Mouse (Mus musculus) G1E-ER4 (cell line): ENCODE data around the gene Dnaaf5. TPM values are rescaled to one million over a fixed set of nuclear protein-coding genes. Genes with fewer than 3 reads are reported as not detected.

ENCODE experiments used
- GATA1 ChIP-seq: IDR thresholded peaks from one replicate; pipeline ENCODE4 v1.8.0; 2012; ENCODE audit warnings: low read length, inconsistent platforms
- polyA plus RNA-seq: library from polyadenylated mRNA; stranded (reverse); fragments of >175 nt; gene quantifications from 2 replicates; pipeline ENCODE4 v1.2.3, GENCODE M21; 2012

Gene Dnaaf5
- polyA plus RNA-seq, 1 experiment: 85.8 TPM

DNA sequence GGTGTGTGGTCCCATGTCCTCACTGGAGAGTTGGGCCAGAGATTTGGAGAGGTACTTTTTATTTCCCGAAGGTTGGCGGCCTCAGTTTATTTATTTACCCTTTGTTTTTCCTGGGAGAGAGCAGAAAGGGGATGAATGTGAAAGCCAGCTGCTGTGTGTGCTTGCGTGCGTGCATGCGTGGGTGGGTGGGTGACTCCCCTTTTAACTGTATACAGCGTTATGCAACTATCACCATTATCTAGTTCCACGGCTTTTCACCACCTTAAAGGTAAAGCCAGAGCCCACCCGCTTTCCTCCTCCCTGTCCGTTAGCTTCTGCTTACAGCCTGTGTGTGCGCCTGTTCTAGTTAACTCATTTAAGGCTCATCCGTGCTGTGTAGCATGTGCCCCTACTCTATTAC, 52.1 kb downstream of the Dnaaf5 start:
- no peak for TF ChIP-seq GATA1

DNA sequence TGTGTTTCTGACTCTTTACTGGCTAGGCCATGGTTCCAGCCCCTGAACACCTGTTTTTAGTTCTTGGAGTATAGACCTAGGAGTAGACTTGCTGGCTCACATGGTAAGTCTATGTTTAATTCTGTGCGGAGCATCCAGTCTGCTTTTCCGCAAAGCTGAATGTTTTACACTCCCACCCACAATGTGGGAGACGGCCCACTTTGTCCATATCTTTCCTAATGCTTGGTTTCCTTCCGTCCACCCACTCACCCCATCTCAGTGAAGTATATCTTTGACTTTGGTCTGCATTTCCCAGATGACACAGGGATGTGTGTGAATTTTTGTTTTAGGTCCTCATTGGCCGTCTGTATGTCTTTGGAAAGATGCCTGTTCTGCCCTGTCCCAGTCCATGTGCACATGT, 53.3 kb downstream of the Dnaaf5 start:
- TF ChIP-seq GATA1: no peak

DNA sequence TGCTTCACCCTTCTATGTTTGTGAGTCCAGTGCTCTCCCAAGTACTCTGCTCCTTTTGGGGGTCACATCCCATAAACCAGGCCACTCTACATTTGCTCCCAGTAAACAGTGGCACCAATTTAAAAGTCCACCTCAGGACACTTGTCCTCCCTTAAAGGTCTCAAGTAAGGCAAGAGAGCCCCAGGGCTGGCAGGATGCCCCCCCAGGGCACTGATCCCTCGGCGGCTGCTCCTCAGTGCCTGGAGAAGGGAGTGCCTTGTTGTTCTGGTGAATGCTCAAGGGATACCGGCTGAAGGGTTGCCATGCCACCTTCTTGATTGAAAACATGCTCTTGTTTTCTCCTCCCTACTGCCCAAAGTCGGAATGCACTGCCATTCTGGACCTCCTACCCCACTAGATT, 56.1 kb downstream of the Dnaaf5 start:
- TF ChIP-seq GATA1: no peak

DNA sequence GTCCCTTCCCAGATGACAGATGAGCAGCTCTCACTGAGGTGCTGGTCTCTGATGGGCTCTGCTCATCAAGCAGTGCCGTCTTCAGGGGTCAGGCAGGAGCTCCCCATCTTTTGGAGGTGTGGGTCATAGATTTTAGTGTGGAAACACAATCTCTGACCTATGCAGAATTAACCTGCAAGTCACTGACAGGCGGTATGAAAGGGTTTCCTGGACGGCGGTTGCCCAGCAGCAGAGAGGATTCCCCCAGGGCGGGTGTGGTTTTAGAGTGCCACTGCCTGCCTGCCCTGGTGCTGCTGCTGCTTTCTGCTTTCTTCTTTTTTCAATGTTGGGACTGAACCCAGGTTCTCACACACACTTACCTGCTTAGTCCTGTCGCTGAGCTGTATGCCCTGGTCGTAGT, 56.5 kb downstream of the Dnaaf5 start:
- TF ChIP-seq GATA1: no peak

DNA sequence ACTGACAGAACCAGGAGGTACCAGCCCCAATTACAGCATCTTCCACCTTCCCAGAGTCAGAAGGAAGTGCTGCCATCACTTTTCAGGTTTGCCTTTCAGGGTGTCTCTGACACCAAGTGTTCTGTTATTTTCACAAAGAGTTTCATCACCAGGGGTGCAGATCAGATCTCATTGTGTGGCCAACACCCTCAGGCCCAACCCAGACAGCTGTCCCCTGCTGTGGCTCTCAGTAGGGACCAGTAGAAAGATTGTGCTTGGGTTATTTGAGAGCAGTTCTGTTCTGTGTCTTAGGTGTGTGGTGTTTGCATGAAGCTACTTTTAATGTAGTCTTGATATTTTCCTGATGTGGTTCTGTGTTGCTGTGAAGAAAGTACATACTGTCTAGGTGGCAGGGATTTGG, 58.2 kb downstream of the Dnaaf5 start:
- TF ChIP-seq GATA1: no peak

DNA sequence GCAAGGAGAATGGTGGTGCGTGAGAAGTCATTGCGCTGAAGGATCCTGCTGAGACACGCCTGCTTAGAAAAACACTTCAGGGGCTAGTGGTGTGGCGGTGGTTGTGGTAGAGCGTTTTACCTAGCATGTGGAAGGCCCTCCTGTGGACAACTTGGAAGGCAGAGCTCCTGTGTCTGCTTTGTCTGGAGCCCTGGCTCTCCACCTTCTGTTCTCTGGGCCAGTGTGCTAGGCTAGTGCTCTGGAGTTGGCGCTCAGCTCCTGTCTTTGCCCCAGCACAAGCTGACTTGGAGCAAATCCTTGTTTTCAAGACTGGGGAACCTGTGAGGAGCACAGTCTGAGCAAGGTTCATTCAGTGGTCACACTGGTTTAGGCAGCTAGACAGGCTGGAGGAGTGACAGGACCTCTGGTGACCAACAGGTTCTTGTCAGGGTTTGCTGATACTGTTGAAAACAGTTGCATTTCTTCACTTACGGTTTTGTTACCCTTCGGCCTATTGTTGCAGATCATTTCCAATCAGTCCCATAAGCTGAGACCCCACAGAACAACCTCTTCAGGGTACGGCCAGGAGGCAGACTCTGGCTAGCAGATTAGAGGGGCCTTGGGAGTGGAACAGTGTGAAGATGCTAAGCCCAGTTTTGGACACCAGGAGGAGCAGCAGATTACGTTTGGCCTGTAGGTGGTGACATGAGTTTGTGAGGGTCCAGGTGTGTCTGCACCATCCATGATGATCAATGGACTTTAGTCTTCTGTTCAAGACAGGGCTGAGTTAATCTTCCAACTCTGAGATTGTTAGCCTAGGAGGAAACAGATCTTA, 59.1 kb downstream of the Dnaaf5 start:
- no peak for TF ChIP-seq GATA1

DNA sequence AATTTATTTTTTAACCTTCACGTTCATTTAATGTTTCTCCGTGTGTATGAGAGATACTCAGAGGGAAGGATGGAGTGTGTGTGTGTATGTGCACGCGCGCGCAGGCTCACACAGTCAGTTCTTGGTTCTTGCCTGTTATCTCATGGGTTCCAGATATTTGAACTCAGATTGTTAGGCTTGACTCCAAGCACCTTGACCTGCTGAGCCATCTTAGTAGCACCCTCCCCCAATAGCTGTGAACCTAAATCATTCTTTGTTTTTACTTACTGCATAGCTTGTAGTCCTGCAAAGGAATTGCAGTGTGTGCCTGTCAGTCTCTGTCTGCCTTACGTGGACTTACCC, 59.6 kb downstream of the Dnaaf5 start:
- TF ChIP-seq GATA1: no peak

DNA sequence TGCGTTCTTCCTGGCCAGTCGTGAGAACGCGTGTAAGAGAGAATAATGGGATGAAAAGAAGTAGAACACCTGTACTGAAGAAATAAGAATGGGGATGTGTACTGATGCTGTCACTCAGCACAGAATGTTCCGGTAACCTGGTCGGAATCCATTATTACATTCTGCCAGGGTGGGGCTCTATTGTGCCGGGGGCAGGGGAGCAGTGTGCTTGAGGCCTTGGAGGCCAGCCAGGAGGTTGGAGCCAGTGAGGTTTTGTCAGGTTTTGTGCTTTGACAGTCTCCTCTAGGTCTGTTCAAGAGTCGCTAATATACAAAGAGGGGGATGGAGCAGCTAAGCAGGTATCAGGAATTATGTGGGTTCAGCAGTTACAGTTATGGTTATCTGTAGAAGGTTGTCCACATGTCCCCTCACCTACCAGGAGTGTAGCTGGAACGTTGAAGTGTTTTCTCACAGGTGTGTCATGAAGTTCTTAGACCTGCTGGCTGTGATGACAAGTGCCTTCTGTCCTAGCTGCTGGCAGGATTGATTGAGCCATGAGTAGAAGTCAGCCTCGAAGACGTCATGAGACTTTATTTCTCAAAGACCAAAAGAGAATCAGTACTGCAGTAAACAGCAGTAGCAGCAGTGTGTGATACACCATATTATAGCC, 61.8 kb downstream of the Dnaaf5 start:
- no peak for TF ChIP-seq GATA1

DNA sequence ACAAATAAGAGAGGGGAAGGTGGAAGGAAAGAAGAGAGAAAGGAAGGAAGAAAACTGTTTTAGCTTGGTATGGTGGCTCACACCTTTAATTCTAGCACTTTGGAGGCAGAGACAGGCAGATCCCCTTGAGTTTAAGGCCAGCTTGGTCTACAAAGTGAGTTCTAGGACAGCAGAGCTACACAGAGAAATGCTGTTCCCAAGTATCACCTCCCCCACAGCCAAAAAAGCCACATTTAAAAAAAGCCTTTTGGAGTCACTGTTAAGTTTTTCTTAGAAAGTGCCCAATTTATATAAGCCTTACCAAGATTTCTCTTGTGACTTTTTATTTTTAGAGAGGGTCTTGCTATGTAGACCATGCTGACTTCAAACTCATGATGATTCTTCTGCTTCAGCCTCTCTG, 64.3 kb downstream of the Dnaaf5 start:
- TF ChIP-seq GATA1: no peak

DNA sequence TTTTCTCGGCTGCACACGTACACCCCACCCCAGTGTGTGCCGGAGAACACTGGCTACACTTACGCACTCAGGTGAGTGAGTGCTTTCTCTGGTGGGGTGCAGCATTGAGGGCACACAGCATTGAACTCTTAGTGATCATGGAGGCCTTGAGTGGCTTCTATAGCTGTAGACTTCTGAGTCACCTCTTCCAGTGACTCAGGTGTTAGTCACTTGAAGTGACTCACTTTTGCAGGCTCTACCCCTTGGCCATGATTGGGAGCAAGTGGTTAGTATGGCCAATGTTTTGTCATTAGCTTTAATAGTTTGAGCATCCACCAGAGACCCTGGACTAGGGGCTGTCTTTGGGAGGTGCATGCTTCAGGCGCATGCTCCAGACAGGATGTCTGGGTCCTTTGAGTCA, 65.2 kb downstream of the Dnaaf5 start:
- TF ChIP-seq GATA1: no peak

DNA sequence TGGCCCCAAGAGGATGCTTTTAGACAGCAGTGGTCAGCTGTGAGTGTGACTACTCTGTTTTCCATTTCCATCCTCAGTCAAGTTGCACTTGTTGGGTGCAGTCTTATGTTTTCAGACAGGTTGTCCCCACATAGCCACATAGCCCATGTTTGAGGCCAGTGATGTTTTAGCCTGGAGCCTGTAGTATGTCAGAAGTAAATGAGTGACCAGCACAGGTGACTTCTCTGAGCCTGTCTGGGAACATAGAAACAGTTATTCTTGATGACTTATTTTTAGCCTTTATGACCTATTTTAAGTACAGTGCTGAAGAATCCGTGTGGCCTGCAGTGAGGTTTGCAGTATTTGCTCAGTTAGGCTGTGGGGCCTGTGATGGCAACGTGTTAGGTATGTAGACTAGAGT, 66.1 kb downstream of the Dnaaf5 start:
- TF ChIP-seq GATA1: no peak

DNA sequence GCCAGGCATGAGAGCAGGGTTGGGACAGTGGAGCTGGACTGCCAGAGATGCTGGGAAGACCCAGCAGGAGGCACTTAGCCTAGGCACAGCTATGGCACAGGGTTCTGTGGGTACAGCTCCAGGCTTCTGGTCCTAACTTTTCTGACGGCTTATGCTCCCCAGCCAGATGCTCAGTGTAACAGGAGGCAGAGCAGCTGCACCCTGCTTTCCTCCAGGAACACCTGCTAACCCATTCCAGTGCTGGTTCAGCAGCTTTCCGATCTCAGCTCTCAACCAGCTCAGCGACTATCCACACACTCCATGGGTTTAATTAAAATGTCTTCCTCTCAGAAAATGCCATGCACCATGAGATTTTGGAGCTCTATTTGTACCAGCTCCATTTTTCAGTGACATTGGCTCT, 66.8 kb downstream of the Dnaaf5 start:
- no peak for TF ChIP-seq GATA1

DNA sequence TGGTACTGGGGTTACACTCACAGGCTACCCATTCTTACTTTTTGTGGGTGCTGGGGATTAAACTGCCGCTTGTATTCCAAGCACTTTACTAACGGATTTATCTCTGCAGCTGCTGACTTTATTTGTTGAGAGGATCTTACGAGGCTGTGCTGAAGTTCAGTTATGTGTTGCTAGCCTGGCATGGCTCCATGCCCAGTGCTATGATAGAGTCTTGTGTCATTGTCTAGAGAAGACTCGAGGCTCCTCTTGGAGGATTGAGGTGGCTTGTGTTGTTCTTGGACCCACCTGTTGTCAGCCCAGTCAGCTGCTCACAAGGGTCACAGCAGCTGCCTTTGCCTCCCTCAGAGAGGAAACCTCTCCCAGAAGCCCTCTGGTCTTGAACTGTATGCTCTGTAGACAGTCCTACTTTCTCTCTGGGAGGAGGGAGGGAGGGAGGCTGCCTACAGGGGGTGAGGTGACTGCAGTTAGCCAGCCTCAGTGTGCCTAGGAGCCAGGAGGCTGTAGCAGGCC, 70.0 kb downstream of the Dnaaf5 start:
- no peak for TF ChIP-seq GATA1

DNA sequence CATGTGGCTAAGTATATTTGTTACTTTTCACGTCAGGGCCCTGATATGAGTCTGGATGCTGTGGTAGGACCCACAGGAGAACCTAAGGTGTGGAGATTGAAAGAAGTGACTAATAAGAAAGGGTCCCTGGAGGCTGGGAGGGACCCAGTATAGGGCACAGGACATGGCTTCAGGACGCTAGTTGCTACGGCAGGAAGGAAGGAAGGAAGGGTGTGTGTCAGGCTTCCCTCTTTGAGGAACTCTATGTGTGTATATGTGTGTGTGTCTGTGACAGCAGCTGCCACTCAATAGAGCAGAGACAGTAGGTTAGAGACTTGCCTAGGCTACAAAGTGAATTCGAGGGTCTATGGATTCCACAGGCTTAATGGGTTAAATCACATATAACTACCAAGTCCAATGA, 70.6 kb downstream of the Dnaaf5 start:
- TF ChIP-seq GATA1: no peak

DNA sequence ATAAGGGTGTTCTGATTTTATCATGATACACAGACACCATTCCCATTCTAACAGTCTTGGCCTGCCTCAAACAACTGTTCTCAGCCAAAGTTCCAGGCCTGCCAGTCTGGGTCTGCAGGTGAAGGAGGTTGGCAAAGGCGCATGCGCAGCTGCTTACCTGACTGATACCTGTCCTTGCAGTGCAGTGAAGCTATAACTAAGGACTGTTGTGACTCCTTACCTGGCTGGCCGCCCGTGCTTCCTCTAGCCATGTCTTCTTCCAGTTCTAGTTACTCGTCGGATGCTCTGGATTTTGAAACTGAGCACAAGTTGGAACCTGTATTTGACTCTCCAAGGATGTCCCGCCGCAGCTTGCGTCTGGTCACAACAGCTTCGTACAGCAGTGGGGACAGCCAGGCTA, 73.3 kb downstream of the Dnaaf5 start:
- TF ChIP-seq GATA1: no peak

DNA sequence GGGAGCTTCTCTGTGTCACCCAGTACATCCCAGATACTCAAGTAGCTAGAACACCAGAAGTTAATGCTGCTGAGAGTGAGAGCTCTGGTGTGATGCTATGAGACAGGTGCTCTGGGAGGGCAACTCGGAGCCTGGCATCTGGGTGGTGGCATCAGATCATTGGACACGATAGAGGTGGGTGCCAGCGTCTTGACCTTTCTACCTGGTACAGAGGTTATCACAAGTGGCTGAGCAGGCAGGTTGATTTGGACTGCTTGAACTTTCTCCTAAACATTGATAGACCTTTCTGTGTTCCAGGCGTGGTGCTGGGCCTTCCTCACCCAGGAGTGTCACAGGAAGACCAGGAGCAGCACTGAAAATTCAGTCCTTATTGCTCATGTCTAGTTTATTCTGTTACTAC, 77.2 kb downstream of the Dnaaf5 start:
- TF ChIP-seq GATA1: no peak

DNA sequence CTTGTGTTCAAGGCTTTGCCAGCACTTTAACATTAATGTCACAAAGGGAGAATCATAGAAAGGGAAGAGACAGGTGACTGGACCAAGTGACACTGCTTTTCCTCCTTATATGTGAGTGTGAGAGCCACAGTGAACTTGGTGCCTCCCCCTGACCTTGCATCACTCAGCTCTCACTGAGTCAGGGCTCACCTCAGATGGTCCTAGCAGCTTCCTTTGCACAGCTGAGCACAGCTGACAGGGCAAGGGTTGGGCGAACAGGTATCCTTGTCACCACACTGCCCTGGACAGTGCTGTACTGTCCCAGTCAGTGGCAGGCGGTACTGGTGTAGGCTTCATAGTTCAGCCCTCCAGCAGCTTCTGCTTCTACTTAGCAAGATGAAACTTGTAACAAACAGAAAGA, 77.6 kb downstream of the Dnaaf5 start:
- no peak for TF ChIP-seq GATA1
